Mouse (Mus musculus): Measurements from ENCODE around the gene Cnr2.

The Cnr2 gene

GRCm38 (mm10) chr4:135875991-135876582 is 19.1 kb upstream of the Cnr2 start:
- no peak for ATAC-seq (ENCODE audit: low TSS enrichment)

GRCm38 (mm10) chr4:135876583-135877020 is 18.6 kb upstream of the Cnr2 start:
- peak; percentile 44 for ATAC-seq (ENCODE audit: low TSS enrichment)

GRCm38 (mm10) chr4:135877742-135878141 is 17.5 kb upstream of the Cnr2 start:
- no peak for ATAC-seq (ENCODE audit: low TSS enrichment)

GRCm38 (mm10) chr4:135879021-135879420 is 16.2 kb upstream of the Cnr2 start:
- no peak for ATAC-seq (ENCODE audit: low TSS enrichment)

GRCm38 (mm10) chr4:135880018-135880417 is 15.2 kb upstream of the Cnr2 start:
- ATAC-seq (ENCODE audit: low TSS enrichment) = no peak

GRCm38 (mm10) chr4:135880576-135880975 is 14.6 kb upstream of the Cnr2 start:
- ATAC-seq (ENCODE audit: low TSS enrichment) = no peak

GRCm38 (mm10) chr4:135882023-135882422 is 13.2 kb upstream of the Cnr2 start:
- no peak for ATAC-seq (ENCODE audit: low TSS enrichment)

- ATAC-seq (ENCODE audit: low TSS enrichment) = no peak
Observed at GRCm38 (mm10) chr4:135883401-135883851, 11.8 kb upstream of the Cnr2 start.

GRCm38 (mm10) chr4:135883881-135884516 is 11.2 kb upstream of the Cnr2 start:
- no peak for ATAC-seq (ENCODE audit: low TSS enrichment)

GRCm38 (mm10) chr4:135884531-135884930 is 10.7 kb upstream of the Cnr2 start:
- ATAC-seq (ENCODE audit: low TSS enrichment) = no peak

- ATAC-seq (ENCODE audit: low TSS enrichment) = no peak
Observed at GRCm38 (mm10) chr4:135885676-135886075, 9.5 kb upstream of the Cnr2 start.

GRCm38 (mm10) chr4:135886184-135886583 is 9.0 kb upstream of the Cnr2 start:
- ATAC-seq (ENCODE audit: low TSS enrichment) = no peak

GRCm38 (mm10) chr4:135888448-135889057 is 6.6 kb upstream of the Cnr2 start:
- no peak for ATAC-seq (ENCODE audit: low TSS enrichment)

GRCm38 (mm10) chr4:135889146-135889883 is 5.9 kb upstream of the Cnr2 start:
- ATAC-seq (ENCODE audit: low TSS enrichment) = no peak

GRCm38 (mm10) chr4:135889884-135890283 is 5.3 kb upstream of the Cnr2 start:
- peak; percentile 88 for ATAC-seq (ENCODE audit: low TSS enrichment)

GRCm38 (mm10) chr4:135891539-135891938 is 3.7 kb upstream of the Cnr2 start:
- no peak for ATAC-seq (ENCODE audit: low TSS enrichment)

- ATAC-seq (ENCODE audit: low TSS enrichment) = no peak
Observed at GRCm38 (mm10) chr4:135892884-135893283, 2.3 kb upstream of the Cnr2 start.

GRCm38 (mm10) chr4:135896157-135896556 is 963 bp downstream of the Cnr2 start:
- ATAC-seq (ENCODE audit: low TSS enrichment) = no peak

GRCm38 (mm10) chr4:135898380-135899049 is 3.3 kb downstream of the Cnr2 start:
- no peak for ATAC-seq (ENCODE audit: low TSS enrichment)

GRCm38 (mm10) chr4:135899050-135899448 is 3.9 kb downstream of the Cnr2 start:
- ATAC-seq (ENCODE audit: low TSS enrichment) = no peak

GRCm38 (mm10) chr4:135900008-135900407 is 4.8 kb downstream of the Cnr2 start:
- ATAC-seq (ENCODE audit: low TSS enrichment) = no peak
